Mouse (Mus musculus) heart, embryonic 16.5 days (tissue): Measurements from ENCODE around the gene Spaca7. TPM values are rescaled to one million over a fixed set of nuclear protein-coding genes. Genes with fewer than 3 reads are reported as not detected.
"Not testable (repeated sequence)": the region's sequence is repeated elsewhere in the genome, so short reads cannot be mapped to it uniquely, and the experiment has no call there.

ENCODE experiments used
- ATAC-seq: fragments of 200-750 bp; cut with Nextera tagmentation; replicated peaks from 2 replicates; pipeline ENCODE4 v1.8.0; 2017; ENCODE audit warnings: moderate number of reproducible peaks; ENCODE audit not compliant: insufficient read depth, low FRiP score; ENCODE audit errors: extremely low read depth
- H3K27ac ChIP-seq: fragments of 300-500 bp; sonication (generic); 2 replicates; pipeline ENCODE4 v1.5.1; 2014; ENCODE audit warnings: mild to moderate bottlenecking, low read length, control low read depth, moderate library complexity
- H3K27me3 ChIP-seq: fragments of 300-500 bp; sonication (generic); 2 replicates; pipeline ENCODE4 v1.6.1; 2014; ENCODE audit warnings: low read length, mixed read lengths; ENCODE audit not compliant: control insufficient read depth, insufficient read depth
- H3K36me3 ChIP-seq: fragments of 300-500 bp; sonication (generic); 2 replicates; pipeline ENCODE4 v1.6.1; 2014; ENCODE audit not compliant: control insufficient read depth, insufficient read depth
- H3K4me1 ChIP-seq: fragments of 300-500 bp; sonication (generic); 2 replicates; pipeline ENCODE4 v1.6.1; 2014; ENCODE audit warnings: low read length, mixed read lengths; ENCODE audit not compliant: control insufficient read depth, insufficient read depth
- H3K4me2 ChIP-seq: fragments of 300-500 bp; sonication (generic); 2 replicates; pipeline ENCODE4 v1.6.1; 2014; ENCODE audit warnings: low read depth, mild to moderate bottlenecking, control low read depth, low read length
- H3K4me3 ChIP-seq: fragments of 300-500 bp; sonication (generic); 2 replicates; pipeline ENCODE4 v1.5.1; 2014; ENCODE audit warnings: mild to moderate bottlenecking, control low read depth, low read length
- H3K9ac ChIP-seq: fragments of 300-500 bp; sonication (generic); 2 replicates; pipeline ENCODE4 v1.6.1; 2014; ENCODE audit warnings: low read length, control low read depth
- H3K9me3 ChIP-seq: fragments of 300-500 bp; sonication (generic); replicated peaks from 2 replicates; pipeline ENCODE4 v1.6.1; 2016; ENCODE audit warnings: low read length; ENCODE audit not compliant: control insufficient read depth
- WGBS: fragments of 180-500 bp; shearing (Covaris S2); extraction: QIAGEN DNeasy Blood & Tissue Kit; methylation state at CpG from one replicate; pipeline ENCODE4 v1.1.7; 2014; 5-methylcytosine and 5-hydroxymethylcytosine counted together
- polyA plus RNA-seq: library from polyadenylated mRNA; unstranded; fragments of >200 nt; fragmentation: Nextera tagmentation; extraction: Ambion mirVana; gene quantifications from 2 replicates; pipeline ENCODE4 v1.2.1, GENCODE M21; 2015

Spaca7 gene
- polyA plus RNA-seq, 1 experiment from 2014 or later, result not detected

DNA sequence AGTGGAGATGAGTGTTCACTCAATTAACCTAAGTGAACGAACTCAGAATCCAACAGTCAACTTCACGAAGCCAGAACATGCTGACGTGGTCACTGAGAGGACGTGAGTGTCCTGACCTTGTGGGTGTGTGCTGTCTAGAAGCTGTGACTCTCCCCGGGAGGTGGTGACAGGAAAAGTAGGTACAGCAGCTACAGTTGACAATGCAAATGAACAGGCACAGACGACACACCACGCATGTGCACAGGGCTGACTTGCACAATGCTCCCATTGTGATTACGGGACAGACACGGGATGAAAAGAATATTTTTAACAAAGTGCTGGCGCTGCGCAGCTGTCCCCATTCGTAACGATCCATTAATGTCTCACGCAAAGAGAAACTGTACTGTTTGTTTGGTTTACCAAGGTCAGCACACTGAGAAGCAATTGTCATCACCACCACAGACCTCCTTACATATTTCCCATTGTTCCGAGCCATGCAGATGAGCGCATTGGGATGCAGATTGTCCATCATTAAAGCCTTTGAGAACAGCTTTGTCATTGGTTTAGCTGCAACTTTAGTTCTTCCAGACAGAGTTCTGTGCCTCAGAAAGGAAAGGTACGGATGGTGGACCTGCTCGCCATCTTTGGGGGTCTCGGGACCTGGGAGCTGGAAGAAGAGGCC is 6.6 kb downstream of the Spaca7 start:
- H3K4me1 ChIP-seq, ATAC-seq, H3K36me3 ChIP-seq, H3K4me2 ChIP-seq, H3K27ac ChIP-seq, H3K9ac ChIP-seq, H3K27me3 ChIP-seq, H3K4me3 ChIP-seq, H3K9me3 ChIP-seq: not testable (repeated sequence)
- WGBS, result 67% methylated on average over 19 of the region's 19 CpGs

DNA sequence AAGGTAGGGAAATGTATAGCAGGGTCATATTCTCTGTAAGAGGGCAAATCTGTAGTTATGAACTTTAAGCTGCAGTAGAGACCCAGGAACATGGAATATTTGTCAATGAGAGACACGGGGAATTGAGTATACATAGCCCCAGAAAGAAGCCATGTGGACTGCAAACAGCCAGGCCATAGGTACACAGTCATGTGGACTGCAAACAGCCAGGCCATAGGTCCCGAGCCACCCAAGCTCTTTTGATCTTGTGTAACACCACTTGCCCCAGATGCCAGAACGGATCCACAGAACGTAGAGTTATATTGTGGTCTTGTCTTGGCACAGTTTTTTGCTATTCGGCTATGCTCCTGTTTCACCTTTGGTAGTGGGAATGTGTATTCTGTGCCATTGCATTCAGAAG is 11.0 kb downstream of the Spaca7 start:
- H3K9me3 ChIP-seq, result no peaks in the 10 kb centered on the region
- H3K36me3 ChIP-seq, result no peaks in the 10 kb centered on the region
- H3K4me2 ChIP-seq, result no peak overlapping the region
- no peak overlapping the region for H3K4me3 ChIP-seq
- no peaks in the 10 kb centered on the region for H3K27me3 ChIP-seq
- no peaks in the 10 kb centered on the region for H3K4me1 ChIP-seq
- 71% methylated on average over 5 of the region's 5 CpGs for WGBS
- no peak overlapping the region for H3K27ac ChIP-seq
- H3K9ac ChIP-seq, result no peak overlapping the region
- no peak for ATAC-seq

DNA sequence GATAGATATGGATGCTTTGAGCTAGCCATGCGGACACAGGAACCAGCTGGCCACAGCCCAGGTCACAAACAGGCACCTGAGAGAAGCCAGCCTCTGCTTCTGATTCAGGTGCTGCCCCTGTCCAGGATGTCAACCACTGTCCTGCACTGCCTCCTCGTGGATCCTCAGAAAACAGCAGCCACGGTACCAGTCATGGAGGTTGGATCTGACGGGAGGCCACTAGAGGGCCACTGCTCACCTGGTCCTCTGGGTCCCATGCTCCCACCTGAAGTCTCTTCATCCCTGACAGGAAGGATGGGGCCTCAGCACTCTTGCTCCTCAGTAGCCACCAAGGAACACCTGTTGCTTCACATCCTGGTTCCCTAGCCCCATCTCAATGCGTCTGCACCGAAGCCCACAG is 34.4 kb downstream of the Spaca7 start:
- Histone ChIP-seq H3K9me3 (no peaks in the 10 kb centered on the region), H3K27ac (no peak overlapping the region), H3K27me3 (no peaks in the 10 kb centered on the region), H3K4me2 (no peak overlapping the region), H3K4me1 (no peaks in the 10 kb centered on the region), H3K9ac (no peak overlapping the region), H3K36me3 (no peaks in the 10 kb centered on the region), H3K4me3 (no peak overlapping the region)
- 20% methylated on average over 6 of the region's 6 CpGs for WGBS
- no peak for ATAC-seq

DNA sequence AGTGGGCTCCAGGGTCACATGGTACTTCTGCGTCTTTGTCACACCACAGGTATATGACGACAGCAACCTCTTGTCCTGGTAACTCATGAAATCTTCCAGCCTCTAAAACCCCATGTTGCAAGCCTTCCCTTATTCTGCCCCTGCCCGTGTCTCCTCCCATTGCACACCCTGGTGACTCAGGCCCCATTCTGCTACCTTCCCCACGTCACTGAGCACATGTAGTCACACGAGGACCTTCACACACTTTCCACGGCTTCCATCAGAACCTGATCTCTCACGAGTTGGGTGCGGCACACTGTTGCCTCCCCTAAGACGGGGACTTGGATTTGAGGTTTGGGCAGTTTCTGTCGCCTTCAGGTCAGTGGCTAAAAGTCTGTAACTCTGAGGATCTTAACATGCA is 36.0 kb downstream of the Spaca7 start:
- H3K27me3 ChIP-seq, result no peaks in the 10 kb centered on the region
- H3K36me3 ChIP-seq, result peaks cover 2% of the 10 kb centered on the region; the same call in 1 of the 2 replicates
- H3K27ac ChIP-seq, result no peak overlapping the region
- WGBS, result 69% methylated on average over 10 of the region's 10 CpGs
- H3K4me1 ChIP-seq, result no peaks in the 10 kb centered on the region
- no peaks in the 10 kb centered on the region for H3K9me3 ChIP-seq
- no peak overlapping the region for H3K9ac ChIP-seq
- no peak for ATAC-seq
- H3K4me2 ChIP-seq, result no peak overlapping the region
- H3K4me3 ChIP-seq, result no peak overlapping the region

DNA sequence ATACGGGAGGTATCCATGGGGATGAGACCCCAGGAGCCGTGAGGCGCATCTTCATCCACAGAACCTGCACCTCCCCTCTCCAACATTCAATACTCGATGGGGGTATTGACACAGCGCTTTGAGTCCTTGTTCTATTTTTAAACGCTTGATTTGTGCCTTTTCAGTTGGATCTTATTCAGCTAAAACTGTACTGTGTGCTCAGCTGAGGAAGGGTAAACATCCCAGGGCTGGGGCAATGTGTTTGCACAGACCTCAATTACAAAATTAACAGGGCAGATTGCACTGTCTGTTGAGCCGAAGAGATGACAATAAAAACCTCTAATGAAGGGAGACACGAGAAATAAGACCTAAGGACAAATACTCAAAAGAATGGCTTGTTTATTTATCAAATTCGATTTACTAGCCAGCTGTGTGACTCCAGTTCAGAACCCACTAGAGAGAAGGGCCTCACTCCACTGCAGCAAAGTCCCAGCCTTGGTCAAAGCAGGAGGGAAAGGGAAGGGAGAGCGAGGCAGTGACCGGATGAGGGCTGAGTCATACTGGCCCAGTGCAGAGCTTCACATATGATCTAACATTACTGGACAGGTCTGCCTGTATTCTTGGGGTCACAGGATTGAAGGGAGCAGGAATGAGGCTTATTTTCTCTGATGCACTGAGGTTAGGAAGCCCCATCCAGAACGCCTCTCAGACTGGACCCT is 37.1 kb downstream of the Spaca7 start:
- ATAC-seq, result no peak
- H3K36me3 ChIP-seq, result peaks cover 5% of the 10 kb centered on the region
- H3K4me1 ChIP-seq, result no peaks in the 10 kb centered on the region
- no peak overlapping the region for H3K4me2 ChIP-seq
- H3K27ac ChIP-seq, result no peak overlapping the region
- 65% methylated on average over 12 of the region's 12 CpGs for WGBS
- no peak overlapping the region for H3K4me3 ChIP-seq
- H3K9ac ChIP-seq, result no peak overlapping the region
- H3K27me3 ChIP-seq, result no peaks in the 10 kb centered on the region
- H3K9me3 ChIP-seq, result no peaks in the 10 kb centered on the region

DNA sequence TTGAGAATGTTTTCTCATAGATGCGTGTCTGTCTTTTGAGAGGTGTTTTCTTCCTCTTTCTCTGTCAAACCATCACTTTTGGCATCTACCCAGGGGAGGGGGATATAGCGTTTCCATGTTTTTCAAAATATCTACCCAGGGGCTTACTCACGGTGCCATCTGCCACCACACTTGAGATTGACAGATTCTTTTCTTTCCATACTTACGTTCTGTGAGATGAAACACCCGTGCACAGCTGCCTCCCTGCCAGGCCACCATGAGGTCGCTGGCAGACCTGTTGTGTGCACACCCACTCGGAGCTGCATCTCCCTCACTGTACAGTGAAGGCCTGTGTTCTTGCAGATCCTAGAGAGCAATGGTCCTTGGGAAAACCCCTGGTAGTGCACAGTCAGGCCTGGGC is 40.4 kb downstream of the Spaca7 start:
- no peaks in the 10 kb centered on the region for H3K9me3 ChIP-seq
- H3K36me3 ChIP-seq, result peaks cover 12% of the 10 kb centered on the region
- no peak overlapping the region for H3K9ac ChIP-seq
- no peak overlapping the region for H3K4me2 ChIP-seq
- no peaks in the 10 kb centered on the region for H3K27me3 ChIP-seq
- H3K4me1 ChIP-seq, result no peaks in the 10 kb centered on the region
- 75% methylated on average over 7 of the region's 7 CpGs for WGBS
- H3K4me3 ChIP-seq, result no peak overlapping the region
- ATAC-seq, result no peak
- H3K27ac ChIP-seq, result no peak overlapping the region

DNA sequence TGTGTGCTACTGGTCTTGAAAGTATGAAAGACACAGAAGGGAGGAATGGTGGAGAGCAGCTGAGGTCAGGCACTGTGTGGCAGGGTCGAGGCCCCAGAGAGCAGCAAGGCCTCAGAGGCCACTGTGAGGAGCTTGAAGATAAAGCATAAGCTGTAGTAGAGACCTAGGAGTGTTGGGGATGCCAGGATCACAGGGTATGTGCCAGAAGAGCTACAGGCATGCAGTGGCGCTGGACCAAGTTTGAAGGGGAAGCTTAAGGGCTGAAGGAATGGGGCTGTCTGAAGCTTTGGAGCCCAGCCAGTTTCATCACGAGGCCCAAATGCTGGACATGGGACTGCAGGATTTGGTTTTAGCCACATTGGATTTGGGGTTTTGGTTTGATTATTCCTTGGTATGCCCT is 44.5 kb downstream of the Spaca7 start:
- not testable (repeated sequence) for H3K4me1 ChIP-seq, H3K9me3 ChIP-seq, H3K9ac ChIP-seq, H3K4me3 ChIP-seq, H3K4me2 ChIP-seq, H3K27ac ChIP-seq, H3K27me3 ChIP-seq
- 38% methylated on average over 3 of the region's 3 CpGs for WGBS
- peaks cover 42% of the 10 kb centered on the region for H3K36me3 ChIP-seq
- peak; percentile 77 for ATAC-seq

DNA sequence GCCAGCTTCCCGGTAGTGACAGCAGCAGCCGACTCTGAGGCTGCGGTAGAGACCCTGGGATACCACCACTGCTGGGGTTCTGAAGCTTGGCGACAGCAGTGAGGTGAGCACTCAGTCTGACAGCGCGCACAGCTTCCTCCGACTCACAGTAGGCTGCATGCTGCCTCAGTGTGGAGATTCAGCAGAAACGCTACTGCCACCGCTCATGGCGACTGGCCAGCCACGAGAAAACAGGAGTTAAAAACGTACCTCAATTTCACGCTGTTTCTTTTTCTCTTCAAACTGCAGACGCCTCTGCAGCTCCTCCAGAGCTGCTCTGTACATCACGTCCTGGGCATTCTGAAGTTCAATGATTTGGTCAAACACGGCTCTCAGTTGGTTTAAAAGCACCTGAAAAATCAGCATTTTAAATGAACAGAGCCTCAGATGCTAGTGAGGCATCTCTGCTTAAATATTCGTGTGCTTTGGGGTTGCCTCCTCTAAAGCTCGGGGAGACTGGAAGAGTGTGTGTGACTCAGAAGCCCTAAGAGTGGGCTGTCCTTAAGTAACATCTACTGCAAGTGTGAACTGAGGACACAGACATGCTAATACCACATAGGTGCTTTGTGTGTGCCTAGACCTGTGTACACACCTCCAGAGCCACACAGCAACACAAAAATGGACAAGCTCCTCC is 48.9 kb downstream of the Spaca7 start:
- no peak for ATAC-seq
- H3K4me1 ChIP-seq, result no peaks in the 10 kb centered on the region
- H3K36me3 ChIP-seq, result peaks cover 46% of the 10 kb centered on the region
- no peak overlapping the region for H3K4me2 ChIP-seq
- WGBS, result 93% methylated on average over 18 of the region's 18 CpGs
- 0 out of 2 replicates have a peak, but pooled peaks cover 2% of the 10 kb centered on the region for H3K9me3 ChIP-seq
- no peak overlapping the region for H3K27ac ChIP-seq
- H3K9ac ChIP-seq, result no peak overlapping the region
- H3K4me3 ChIP-seq, result no peak overlapping the region
- no peaks in the 10 kb centered on the region for H3K27me3 ChIP-seq

DNA sequence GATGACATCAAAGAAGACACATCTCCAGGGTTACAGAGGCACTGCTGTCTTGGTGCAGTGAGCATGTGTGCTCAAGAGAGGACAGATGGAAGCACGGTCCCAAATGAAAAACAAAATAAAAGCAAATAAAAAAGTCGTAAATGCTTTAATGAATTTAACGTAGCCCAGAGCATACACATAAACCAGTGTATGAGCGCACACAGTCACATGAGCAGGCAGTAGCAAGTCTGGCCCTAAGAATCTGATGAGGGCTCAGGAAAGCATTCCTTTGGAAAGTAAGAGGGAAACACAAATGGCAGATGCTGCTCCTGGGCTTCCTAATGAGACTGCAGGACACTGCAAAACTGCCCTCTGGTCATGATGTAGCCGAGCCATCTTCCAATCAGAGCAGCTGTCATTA is 53.1 kb downstream of the Spaca7 start:
- peaks cover 47% of the 10 kb centered on the region for H3K36me3 ChIP-seq
- WGBS, result 81% methylated on average over 5 of the region's 5 CpGs

More for the DNA sequence above, 53.1 kb downstream of the Spaca7 start:
- H3K9me3 ChIP-seq, result 0 out of 2 replicates have a peak, but pooled peaks cover 2% of the 10 kb centered on the region
- H3K27me3 ChIP-seq, result no peaks in the 10 kb centered on the region
- no peak overlapping the region for H3K9ac ChIP-seq
- no peak for ATAC-seq
- no peak overlapping the region for H3K27ac ChIP-seq
- H3K4me3 ChIP-seq, result no peak overlapping the region
- H3K4me1 ChIP-seq, result no peaks in the 10 kb centered on the region
- no peak overlapping the region for H3K4me2 ChIP-seq
